Mouse (Mus musculus): Measurements from ENCODE around the gene Ldlrad3. TPM values are rescaled to one million over a fixed set of nuclear protein-coding genes. Genes with fewer than 3 reads are reported as not detected.

Gene Ldlrad3
- polyA plus RNA-seq, 1 experiment from 2014 or later, result 13.5 TPM

DNA sequence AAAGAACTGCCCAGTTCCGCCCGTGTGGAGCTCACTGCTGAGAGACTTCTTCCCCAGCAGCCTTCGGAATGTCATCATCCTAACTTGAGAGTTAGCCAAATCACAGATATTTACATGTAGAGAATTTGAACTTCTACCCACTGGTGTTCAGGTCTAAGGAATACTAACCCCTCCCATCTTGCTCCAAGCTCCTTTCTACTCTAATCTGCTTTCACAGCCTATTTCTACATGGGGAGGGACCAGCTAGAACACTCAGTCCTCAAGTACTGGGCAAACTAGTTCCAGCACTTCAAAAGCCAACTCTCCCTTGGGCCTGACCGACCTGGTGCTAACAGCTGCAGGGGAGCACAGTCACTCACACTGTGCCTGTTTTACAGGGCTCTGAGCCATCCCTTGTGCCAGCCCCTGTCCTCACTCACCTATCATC is 44.0 kb downstream of the Ldlrad3 start:
- H3K4me1 ChIP-seq (ENCODE audit: control insufficient read depth, insufficient read depth, low read length), result no peaks in the 10 kb centered on the region
- H3K9me3 ChIP-seq (replicated peaks; ENCODE audit: control insufficient read depth, low read length), result no peaks in the 10 kb centered on the region
- no peak overlapping the region for H3K27ac ChIP-seq (ENCODE audit: low read length)
- no peak overlapping the region for H3K4me2 ChIP-seq (ENCODE audit: low read depth, low read length)
- 54% methylated on average over 4 of the region's 4 CpGs for WGBS
- no peak overlapping the region for H3K9ac ChIP-seq (ENCODE audit: low read length)
- no peaks in the 10 kb centered on the region for H3K36me3 ChIP-seq (ENCODE audit: control insufficient read depth, insufficient read depth)
- ATAC-seq (replicated peaks; ENCODE audit: extremely low read depth, insufficient read depth, low FRiP score), result no peak
- no peak overlapping the region for H3K4me3 ChIP-seq (ENCODE audit: low read length)
- no peaks in the 10 kb centered on the region for H3K27me3 ChIP-seq (ENCODE audit: control insufficient read depth, insufficient read depth, low read length)

DNA sequence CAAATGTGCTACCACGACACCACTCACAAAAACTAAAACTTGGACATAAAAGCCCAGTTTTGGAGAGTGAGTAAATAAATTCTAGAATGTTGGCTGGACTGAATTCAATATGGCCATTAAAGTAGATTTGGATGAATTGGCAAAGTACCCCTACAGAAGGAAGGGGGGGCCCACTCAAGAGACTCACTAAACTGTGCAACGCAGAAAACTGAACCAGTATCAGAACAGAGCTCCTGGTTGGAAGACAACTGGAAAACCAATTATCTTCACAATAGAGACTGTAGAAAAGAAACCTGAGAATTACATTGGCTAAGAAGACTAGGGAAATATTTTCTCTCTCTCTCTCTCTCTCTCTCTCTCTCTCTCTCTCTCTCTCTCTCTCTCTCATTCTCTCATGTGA is 45.0 kb downstream of the Ldlrad3 start:
- Histone ChIP-seq H3K9ac (ENCODE audit: low read length) (no peak overlapping the region), H3K27me3 (ENCODE audit: control insufficient read depth, insufficient read depth, low read length) (no peaks in the 10 kb centered on the region), H3K9me3 (replicated peaks; ENCODE audit: control insufficient read depth, low read length) (no peaks in the 10 kb centered on the region), H3K4me1 (ENCODE audit: control insufficient read depth, insufficient read depth, low read length) (no peaks in the 10 kb centered on the region), H3K36me3 (ENCODE audit: control insufficient read depth, insufficient read depth) (no peaks in the 10 kb centered on the region), H3K4me3 (ENCODE audit: low read length) (no peak overlapping the region), H3K4me2 (ENCODE audit: low read depth, low read length) (no peak overlapping the region), H3K27ac (ENCODE audit: low read length) (no peak overlapping the region)
- WGBS, result 92% methylated on average over 2 of the region's 2 CpGs
- ATAC-seq (replicated peaks; ENCODE audit: extremely low read depth, insufficient read depth, low FRiP score), result no peak

DNA sequence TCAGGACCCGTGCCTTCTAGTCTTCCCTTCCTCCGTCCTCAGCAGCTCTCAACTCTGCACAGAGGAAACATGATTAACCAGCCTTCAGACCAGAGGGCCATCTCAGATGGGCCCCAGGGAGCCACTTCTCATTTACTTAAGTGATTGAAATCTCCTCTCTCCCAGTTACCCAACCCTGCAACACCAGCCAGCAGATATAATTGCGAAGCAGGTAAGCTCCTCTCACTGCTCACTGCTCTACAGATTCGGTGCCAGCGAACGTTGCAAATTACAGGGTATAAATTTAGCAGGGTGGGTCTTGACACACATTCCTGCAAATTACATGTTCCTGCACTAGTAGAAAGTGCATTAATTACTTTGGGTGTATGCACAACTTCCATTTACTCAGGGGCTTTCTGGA is 48.3 kb downstream of the Ldlrad3 start:
- 60% methylated on average over 6 of the region's 6 CpGs for WGBS
- no peaks in the 10 kb centered on the region for H3K36me3 ChIP-seq (ENCODE audit: control insufficient read depth, insufficient read depth)
- no peak overlapping the region for H3K4me2 ChIP-seq (ENCODE audit: low read depth, low read length)
- peaks cover 5% of the 10 kb centered on the region; the same call in 1 of the 2 replicates for H3K4me1 ChIP-seq (ENCODE audit: control insufficient read depth, insufficient read depth, low read length)
- H3K27ac ChIP-seq (ENCODE audit: low read length), result no peak overlapping the region
- H3K9me3 ChIP-seq (replicated peaks; ENCODE audit: control insufficient read depth, low read length), result no peaks in the 10 kb centered on the region
- no peak overlapping the region for H3K9ac ChIP-seq (ENCODE audit: low read length)
- ATAC-seq (replicated peaks; ENCODE audit: extremely low read depth, insufficient read depth, low FRiP score), result no peak
- no peaks in the 10 kb centered on the region for H3K27me3 ChIP-seq (ENCODE audit: control insufficient read depth, insufficient read depth, low read length)
- no peak overlapping the region for H3K4me3 ChIP-seq (ENCODE audit: low read length)

DNA sequence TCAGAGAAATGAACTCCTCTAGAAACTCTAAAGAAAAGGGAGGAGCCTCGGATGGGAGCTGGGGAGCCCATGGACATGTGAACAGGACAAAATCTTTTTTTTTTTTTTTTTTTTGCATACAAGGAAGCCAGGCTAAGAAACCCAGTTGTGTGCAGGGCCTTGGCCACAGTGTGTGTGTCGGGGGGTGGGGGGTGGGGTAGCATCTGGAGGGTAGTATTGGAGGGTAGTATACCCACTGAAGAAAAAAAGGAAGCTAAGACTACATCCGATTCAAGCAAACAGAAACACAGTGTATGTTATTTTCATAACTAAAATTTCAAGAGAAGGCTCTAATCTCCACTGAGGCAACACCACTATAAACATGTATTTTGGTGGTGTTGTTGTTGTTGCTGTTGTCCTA is 50.0 kb downstream of the Ldlrad3 start:
- Histone ChIP-seq H3K9ac (ENCODE audit: low read length) (no peak overlapping the region), H3K4me2 (ENCODE audit: low read depth, low read length) (no peak overlapping the region), H3K27me3 (ENCODE audit: control insufficient read depth, insufficient read depth, low read length) (no peaks in the 10 kb centered on the region), H3K4me3 (ENCODE audit: low read length) (no peak overlapping the region), H3K27ac (ENCODE audit: low read length) (no peak overlapping the region), H3K36me3 (ENCODE audit: control insufficient read depth, insufficient read depth) (no peaks in the 10 kb centered on the region), H3K9me3 (replicated peaks; ENCODE audit: control insufficient read depth, low read length) (no peaks in the 10 kb centered on the region), H3K4me1 (ENCODE audit: control insufficient read depth, insufficient read depth, low read length) (peaks cover 5% of the 10 kb centered on the region; the same call in 1 of the 2 replicates)
- ATAC-seq (replicated peaks; ENCODE audit: extremely low read depth, insufficient read depth, low FRiP score), result no peak
- 83% methylated on average over 3 of the region's 3 CpGs for WGBS

DNA sequence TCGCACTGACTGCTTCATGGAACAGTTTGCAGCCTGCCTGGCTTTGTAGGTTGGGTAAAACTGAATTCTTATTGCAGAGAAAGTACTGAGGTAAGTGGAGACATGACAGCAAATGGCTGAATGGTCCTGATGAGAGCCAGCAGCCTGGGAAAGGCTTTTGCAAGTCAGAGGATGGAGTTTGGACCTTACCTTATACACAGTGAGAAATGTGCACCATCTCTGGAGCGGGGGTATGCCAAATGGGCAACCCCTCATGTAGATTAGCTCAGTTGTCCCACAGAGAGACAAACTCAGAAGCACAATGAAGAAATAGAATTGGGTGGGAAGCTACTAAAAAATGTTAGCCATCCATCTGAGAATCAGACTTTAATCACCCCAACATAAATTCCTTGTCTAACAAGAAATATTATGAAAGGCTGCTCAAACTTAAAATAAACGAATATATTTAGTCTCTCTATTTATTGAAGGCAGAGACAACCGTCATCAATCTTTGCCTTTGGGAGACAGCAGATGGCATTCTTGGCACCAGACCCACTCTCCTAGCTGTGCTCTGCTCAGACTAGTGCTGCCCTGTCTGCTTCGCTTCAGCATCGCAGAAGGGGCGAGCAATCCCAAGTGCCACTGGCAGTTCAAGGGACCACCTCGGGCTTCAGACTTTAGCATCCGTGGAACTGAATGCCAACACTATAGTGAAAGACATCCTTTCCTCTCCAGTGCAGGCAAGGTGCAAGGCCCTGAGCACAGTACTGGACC is 51.5 kb downstream of the Ldlrad3 start:
- WGBS, result 69% methylated on average over 9 of the region's 9 CpGs
- no peaks in the 10 kb centered on the region for H3K9me3 ChIP-seq (replicated peaks; ENCODE audit: control insufficient read depth, low read length)
- H3K4me3 ChIP-seq (ENCODE audit: low read length), result no peak overlapping the region

DNA sequence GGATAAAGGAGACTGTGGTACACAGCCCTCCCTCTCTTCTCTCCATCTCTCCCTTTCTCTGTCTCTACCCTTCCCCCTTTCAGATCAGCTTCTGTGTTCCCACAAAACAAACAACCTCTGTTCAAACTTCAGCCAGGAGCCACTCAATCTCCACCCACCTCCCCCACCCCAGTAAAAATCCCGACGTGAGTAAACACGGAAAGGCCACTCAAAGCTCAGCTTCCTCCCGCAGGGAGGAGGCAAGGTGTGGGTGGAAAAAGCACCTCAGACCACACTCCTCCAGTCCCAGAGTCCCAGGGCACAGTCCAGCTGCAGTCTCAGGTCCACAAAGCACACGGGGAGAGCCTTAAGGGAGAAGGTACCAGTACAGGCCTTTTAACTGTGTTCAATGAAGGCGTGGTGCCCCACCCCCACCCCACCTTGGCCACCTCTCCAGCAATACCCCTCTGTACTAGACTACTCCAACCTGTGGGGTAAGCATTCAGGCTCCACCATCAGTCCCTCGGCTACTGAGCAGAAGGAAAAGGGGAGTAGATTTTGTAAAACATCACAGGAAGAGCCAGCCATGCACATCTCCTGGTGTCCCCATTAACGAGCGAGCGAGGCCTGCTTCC is 53.1 kb downstream of the Ldlrad3 start:
- WGBS, result 49% methylated on average over 10 of the region's 10 CpGs
- Histone ChIP-seq H3K9ac (ENCODE audit: low read length) (no peak overlapping the region), H3K4me3 (ENCODE audit: low read length) (no peak overlapping the region), H3K9me3 (replicated peaks; ENCODE audit: control insufficient read depth, low read length) (no peaks in the 10 kb centered on the region), H3K36me3 (ENCODE audit: control insufficient read depth, insufficient read depth) (no peaks in the 10 kb centered on the region), H3K27ac (ENCODE audit: low read length) (no peak overlapping the region), H3K4me1 (ENCODE audit: control insufficient read depth, insufficient read depth, low read length) (peaks cover 9% of the 10 kb centered on the region), H3K4me2 (ENCODE audit: low read depth, low read length) (no peak overlapping the region), H3K27me3 (ENCODE audit: control insufficient read depth, insufficient read depth, low read length) (no peaks in the 10 kb centered on the region)
- no peak for ATAC-seq (replicated peaks; ENCODE audit: extremely low read depth, insufficient read depth, low FRiP score)

More for the DNA sequence above, 51.5 kb downstream of the Ldlrad3 start:
- peaks cover 5% of the 10 kb centered on the region; the same call in 1 of the 2 replicates for H3K4me1 ChIP-seq (ENCODE audit: control insufficient read depth, insufficient read depth, low read length)
- ATAC-seq (replicated peaks; ENCODE audit: extremely low read depth, insufficient read depth, low FRiP score), result no peak
- no peak overlapping the region for H3K27ac ChIP-seq (ENCODE audit: low read length)
- H3K36me3 ChIP-seq (ENCODE audit: control insufficient read depth, insufficient read depth), result no peaks in the 10 kb centered on the region
- H3K4me2 ChIP-seq (ENCODE audit: low read depth, low read length), result no peak overlapping the region
- no peak overlapping the region for H3K9ac ChIP-seq (ENCODE audit: low read length)
- no peaks in the 10 kb centered on the region for H3K27me3 ChIP-seq (ENCODE audit: control insufficient read depth, insufficient read depth, low read length)

DNA sequence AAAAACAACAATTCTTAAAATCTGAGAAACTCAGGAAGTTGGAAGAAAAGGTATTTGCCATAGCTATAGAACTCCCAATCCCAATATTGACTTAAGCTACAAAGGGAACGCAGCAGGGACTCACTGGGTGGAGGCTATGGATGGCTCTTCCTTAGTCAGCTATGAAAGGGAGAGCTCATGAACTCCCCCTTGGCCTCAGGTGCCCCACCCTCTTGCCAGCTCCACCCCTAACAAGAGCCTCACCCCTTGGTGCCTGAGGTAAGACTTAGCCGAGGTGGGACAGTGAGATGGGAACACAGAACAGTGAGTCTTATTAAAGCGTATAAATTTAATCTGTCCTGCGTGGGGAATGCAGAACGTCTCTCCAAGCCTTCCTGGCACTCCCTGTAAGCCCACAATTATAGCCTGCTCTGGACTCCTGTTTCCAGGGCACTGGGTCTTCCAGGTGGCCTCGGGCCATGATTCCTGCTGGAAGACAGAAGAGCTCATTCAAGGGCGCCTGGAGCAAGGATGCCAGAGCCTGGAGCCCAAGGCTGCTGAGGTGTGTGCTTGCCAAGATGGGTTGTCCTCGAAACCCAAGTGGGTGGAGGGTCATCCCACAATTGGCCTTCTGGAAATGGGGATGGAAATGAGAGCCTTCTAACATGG is 55.9 kb downstream of the Ldlrad3 start:
- Histone ChIP-seq H3K4me2 (ENCODE audit: low read depth, low read length) (no peak overlapping the region), H3K27ac (ENCODE audit: low read length) (no peak overlapping the region), H3K4me3 (ENCODE audit: low read length) (no peak overlapping the region), H3K9me3 (replicated peaks; ENCODE audit: control insufficient read depth, low read length) (no peaks in the 10 kb centered on the region), H3K36me3 (ENCODE audit: control insufficient read depth, insufficient read depth) (no peaks in the 10 kb centered on the region), H3K9ac (ENCODE audit: low read length) (no peak overlapping the region), H3K4me1 (ENCODE audit: control insufficient read depth, insufficient read depth, low read length) (peaks cover 13% of the 10 kb centered on the region), H3K27me3 (ENCODE audit: control insufficient read depth, insufficient read depth, low read length) (no peaks in the 10 kb centered on the region)
- no peak for ATAC-seq (replicated peaks; ENCODE audit: extremely low read depth, insufficient read depth, low FRiP score)
- 83% methylated on average over 8 of the region's 8 CpGs for WGBS

DNA sequence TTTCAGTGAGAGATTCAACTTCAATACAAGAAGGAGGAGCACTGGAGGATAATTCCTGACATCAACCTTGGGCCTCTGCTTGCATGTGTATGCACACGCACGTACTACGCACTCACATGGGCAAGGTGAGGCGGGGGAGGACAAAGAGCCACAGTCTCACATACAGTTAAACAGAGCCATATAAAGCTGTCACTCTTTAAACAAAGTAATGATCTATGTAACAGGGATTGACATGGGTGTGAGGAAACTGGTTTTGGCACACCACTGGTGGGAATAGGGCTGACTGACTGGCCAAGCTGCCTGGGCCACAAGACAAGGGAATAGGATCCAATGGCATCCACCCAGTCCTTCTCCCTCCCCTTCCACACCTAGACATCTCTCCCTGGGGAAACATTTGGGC is 57.0 kb downstream of the Ldlrad3 start:
- no peak for ATAC-seq (replicated peaks; ENCODE audit: extremely low read depth, insufficient read depth, low FRiP score)
- Histone ChIP-seq H3K4me3 (ENCODE audit: low read length) (no peak overlapping the region), H3K4me1 (ENCODE audit: control insufficient read depth, insufficient read depth, low read length) (peaks cover 13% of the 10 kb centered on the region), H3K9me3 (replicated peaks; ENCODE audit: control insufficient read depth, low read length) (no peaks in the 10 kb centered on the region), H3K4me2 (ENCODE audit: low read depth, low read length) (no peak overlapping the region), H3K9ac (ENCODE audit: low read length) (no peak overlapping the region), H3K27ac (ENCODE audit: low read length) (no peak overlapping the region), H3K27me3 (ENCODE audit: control insufficient read depth, insufficient read depth, low read length) (no peaks in the 10 kb centered on the region), H3K36me3 (ENCODE audit: control insufficient read depth, insufficient read depth) (no peaks in the 10 kb centered on the region)
- WGBS, result 90% methylated on average over 4 of the region's 4 CpGs

DNA sequence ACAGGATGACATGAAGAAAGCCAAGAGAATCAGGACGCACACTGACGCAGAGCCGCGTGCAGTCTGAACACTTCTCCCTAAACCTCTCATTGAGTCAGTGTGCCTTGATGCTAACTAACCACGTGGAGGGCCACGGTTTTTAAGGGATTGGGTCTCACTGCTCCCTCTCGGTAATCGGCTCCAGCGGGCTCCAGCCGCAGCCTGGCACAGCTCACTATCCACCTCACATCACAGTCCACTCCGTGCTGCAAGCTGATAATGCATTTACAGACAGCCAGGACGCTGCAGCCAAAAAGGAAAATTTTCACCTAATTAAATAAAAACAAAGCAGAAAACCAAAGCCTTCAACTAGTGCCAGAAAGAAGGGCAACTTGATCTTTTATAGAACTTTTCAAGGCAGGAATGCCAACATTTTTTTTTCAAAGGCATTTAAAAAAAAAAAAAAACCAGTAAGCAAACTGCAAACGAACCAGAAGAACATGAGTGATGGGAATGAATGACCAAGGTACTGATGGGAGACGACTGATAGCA is 57.6 kb downstream of the Ldlrad3 start:
- no peak overlapping the region for H3K4me3 ChIP-seq (ENCODE audit: low read length)
- H3K27ac ChIP-seq (ENCODE audit: low read length), result no peak overlapping the region
- H3K4me1 ChIP-seq (ENCODE audit: control insufficient read depth, insufficient read depth, low read length), result peaks cover 13% of the 10 kb centered on the region
- H3K9ac ChIP-seq (ENCODE audit: low read length), result no peak overlapping the region
- ATAC-seq (replicated peaks; ENCODE audit: extremely low read depth, insufficient read depth, low FRiP score), result no peak
- H3K9me3 ChIP-seq (replicated peaks; ENCODE audit: control insufficient read depth, low read length), result no peaks in the 10 kb centered on the region
- WGBS, result 55% methylated on average over 14 of the region's 14 CpGs
- no peaks in the 10 kb centered on the region for H3K27me3 ChIP-seq (ENCODE audit: control insufficient read depth, insufficient read depth, low read length)
- H3K4me2 ChIP-seq (ENCODE audit: low read depth, low read length), result no peak overlapping the region
- H3K36me3 ChIP-seq (ENCODE audit: control insufficient read depth, insufficient read depth), result no peaks in the 10 kb centered on the region

Measured in heart, embryonic 16.5 days (tissue).